Mouse (Mus musculus): Measurements from ENCODE around the gene Abhd17c. TPM values are rescaled to one million over a fixed set of nuclear protein-coding genes. Genes with fewer than 3 reads are reported as not detected.
A peak's percentile ranks its signal among the peaks of the same experiment; 100 is the strongest.

Gene Abhd17c
- total RNA-seq, 2 experiments from 2014 or later = 26.7 to 29.9 TPM

DNA sequence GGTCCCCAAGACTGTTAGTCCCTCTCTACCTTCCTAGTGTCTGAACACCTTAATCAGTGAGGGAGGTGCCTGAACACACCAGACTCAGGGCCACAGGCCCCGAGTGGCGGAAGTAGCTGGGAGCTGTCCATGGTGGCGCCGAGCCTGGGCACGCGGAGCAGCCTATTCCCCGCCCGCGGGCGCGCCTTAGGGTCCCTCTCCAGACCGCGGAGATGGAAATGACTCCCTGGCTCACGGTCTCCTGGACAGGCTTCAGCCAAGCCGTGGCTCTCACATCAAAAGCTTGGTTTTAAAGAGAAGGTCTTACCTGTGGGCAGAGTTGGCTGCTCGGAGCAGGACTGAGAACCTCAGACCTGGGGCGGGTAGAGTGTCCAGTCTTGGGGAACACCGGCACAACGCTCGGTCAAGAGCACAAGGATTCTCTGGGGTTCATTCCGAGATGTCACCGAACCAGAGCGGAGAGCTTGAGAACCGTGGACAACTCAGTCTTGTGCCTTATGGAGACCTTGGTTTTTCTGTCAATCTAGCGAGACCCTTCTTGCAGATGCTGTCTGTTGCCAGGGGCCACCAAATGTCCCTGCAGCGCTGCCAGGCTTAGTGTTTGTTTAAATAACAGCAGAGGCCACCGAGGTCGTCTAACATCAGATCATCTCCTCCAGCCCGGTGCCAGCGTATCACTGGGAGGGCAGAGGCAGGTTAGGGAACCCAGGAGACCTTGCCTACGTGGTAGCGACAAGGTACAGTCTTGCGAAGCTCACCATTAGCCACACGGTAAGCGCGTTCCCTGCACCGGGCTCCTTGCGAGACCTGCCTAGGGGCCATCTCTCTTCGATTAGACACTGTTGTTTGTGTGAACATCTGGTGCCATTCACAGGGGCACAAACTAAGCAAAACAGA lies 66.4 kb downstream of the Abhd17c start:
- peak; percentile 59 to 62 for DNase-seq (ENCODE audit: low spot score in 2 of 2)

DNA sequence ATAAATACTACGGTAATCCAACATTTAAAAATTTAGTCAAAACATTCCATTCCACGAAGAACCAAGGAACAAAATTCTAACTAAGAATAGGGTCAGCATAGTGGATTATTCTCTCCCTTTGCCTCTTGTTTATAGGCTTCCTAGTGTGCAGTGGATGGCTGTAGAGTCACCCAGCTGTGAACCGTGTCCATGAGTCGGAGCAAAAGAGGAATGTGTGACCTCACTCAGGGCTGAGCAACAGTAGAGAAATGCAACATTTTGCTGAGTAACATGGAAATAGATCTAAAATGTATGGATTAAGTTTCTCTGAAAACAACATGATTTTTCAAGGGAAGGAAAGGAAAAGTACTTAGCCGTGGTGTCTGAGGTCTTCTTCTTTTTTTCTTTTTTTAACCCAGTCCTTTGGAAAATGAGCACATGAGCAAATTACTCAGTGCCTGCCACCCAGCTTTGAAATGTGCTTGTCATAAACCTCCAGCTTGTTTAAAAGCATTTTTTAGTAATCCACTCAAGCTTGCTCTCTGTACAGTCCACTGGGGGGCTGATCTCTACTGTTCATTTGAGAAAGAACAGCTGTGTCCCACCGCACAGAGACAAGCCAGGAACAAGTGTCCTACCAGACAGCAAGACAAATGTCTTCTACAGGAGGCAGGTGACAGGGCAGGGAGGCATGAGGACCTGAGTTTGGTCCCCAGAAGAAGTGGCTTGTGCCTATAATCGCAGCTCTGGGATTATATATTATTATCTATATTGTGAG lies 74.3 kb downstream of the Abhd17c start:
- no peak for DNase-seq (ENCODE audit: low spot score in 2 of 2)

DNA sequence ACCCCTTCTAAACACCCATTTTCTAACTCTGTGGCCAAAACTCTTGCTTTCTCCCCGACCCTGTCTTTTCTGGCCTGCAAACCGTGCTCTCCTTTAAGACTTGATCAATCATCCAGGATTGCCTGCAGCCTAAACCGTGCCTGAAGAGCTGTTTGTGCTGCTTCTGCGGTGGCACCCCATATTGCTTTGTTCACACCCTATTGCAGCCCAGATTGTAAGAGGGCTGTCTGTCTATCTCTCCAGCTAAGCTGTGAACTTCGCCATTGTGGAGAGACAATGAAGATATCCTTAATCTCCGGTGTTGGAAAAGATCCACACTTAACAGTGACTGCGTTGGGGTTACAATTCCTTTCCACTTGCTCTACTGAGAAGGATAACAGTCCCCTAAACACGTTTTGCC lies 77.4 kb downstream of the Abhd17c start:
- DNase-seq (ENCODE audit: low spot score in 2 of 2) = no peak

DNA sequence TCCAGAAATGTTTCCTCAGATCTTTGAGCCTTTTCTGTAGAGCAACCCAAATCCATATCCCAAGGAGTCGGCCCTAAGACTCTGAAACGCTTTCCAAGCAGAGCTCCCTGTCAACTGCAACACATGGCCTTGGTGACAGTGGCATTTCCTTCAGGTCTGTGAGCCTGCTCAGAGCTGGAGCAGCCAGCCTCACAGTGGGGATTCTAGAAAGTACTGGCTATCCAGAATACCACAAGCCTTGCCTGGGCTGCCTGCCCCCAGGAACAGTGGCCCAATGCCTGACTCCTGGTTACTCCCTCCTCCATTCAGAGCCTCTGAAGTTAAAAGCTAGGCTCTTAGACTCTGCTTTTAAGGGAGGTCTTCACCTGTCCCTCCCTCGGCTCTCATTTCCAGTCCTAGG lies 77.8 kb downstream of the Abhd17c start:
- DNase-seq (ENCODE audit: low spot score in 2 of 2) = no peak

DNA sequence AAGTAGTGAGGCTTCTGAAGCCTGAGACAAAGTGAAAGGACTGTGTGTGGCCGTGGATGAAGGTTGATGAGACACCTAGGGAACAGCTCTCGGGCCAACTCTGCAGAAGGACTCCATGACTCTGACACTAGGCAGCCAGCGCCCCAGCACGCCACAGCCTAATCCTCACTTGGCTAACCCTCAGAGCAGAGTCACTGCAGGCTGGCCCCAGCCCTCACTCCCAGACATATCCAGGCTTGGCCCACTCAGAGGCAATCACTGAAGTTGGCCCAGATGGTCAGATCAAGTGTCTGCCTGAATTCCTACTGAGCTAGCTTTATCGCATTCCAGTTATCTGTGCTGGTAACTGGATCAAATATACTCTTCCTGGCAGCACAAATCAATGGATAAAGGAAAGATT lies 82.8 kb downstream of the Abhd17c start:
- no peak for DNase-seq (ENCODE audit: low spot score in 2 of 2)

DNA sequence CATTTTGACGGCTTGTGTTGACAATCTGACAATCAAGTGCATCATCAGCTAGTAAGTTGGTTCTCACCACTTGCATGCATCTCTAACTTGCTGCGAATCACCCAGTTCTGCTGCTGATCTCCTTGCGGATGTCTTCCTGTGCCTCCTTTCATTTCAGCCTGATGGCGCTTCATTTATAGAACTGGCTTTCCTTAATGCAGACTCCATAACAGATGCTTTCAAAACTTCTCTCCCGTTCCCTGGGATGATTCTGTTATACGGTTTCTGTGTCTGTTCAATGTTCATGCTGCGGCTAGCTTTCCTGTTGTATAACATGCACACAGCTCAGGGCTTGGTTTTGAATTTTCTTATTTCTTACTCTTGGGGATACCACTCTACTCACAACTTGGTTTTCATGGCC lies 91.9 kb downstream of the Abhd17c start:
- DNase-seq (ENCODE audit: low spot score in 2 of 2) = no peak

Other genes with a start within 250 kb of the Abhd17c start
- 1 to 10 TPM in 1 of 2 experiments, under 1 TPM in 1; 0.93 to 1.2 TPM for gene Cemip, start 65.4 kb downstream of the Abhd17c start, total RNA-seq (2021)